Mouse (Mus musculus): ENCODE measurements around the gene Cacng8. TPM values are rescaled to one million over a fixed set of nuclear protein-coding genes. Genes with fewer than 3 reads are reported as not detected.
A peak's percentile ranks its signal among the peaks of the same experiment; 100 is the strongest.

Cacng8 gene
- polyA plus RNA-seq, 1 experiment = 0.11 TPM

DNA sequence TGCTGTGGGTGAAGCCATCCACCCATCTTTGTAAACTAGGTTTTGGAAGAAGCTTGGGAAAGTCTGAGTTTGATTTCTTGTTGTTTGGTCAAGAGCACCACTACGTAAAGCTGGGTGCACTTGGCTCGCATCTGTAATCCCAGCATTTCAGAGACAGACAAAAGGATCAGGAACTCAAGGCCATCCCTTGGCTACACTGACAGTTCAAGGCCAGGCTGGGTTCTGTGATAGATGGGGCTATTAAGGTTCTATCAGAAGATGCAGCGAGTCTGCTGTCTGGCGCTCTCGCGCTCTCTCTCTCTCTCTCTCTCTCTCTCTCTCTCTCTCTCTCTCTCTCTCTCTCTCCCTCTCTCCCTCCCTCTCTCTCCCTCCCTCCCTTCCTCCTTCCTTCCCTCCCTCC, 35.6 kb upstream of the Cacng8 start:
- no peak for DNase-seq
- Histone ChIP-seq H3K27me3 (replicated peaks; ENCODE audit: control insufficient read depth, insufficient read depth, low read length) (no peaks in the 10 kb centered on the region), H3K36me3 (ENCODE audit: control insufficient read depth, insufficient read depth, low read length) (no peaks in the 10 kb centered on the region), H3K4me3 (ENCODE audit: insufficient read depth, low read depth, low read length) (no peak overlapping the region), H3K27ac (ENCODE audit: insufficient read depth, low read depth, low read length) (no peak overlapping the region), H3K4me1 (ENCODE audit: control insufficient read depth, insufficient read depth, low read length) (no peaks in the 10 kb centered on the region)
- WGBS = 88% methylated on average over 6 of the region's 6 CpGs
- TF ChIP-seq CTCF (conservative IDR thresholded peaks at IDR 0.05; ENCODE audit: insufficient read depth, insufficient read length, low read depth, low read length) = no peak
- no peak for TF ChIP-seq POLR2A (IDR thresholded peaks at IDR 0.05; ENCODE audit: low read depth, low read length)

DNA sequence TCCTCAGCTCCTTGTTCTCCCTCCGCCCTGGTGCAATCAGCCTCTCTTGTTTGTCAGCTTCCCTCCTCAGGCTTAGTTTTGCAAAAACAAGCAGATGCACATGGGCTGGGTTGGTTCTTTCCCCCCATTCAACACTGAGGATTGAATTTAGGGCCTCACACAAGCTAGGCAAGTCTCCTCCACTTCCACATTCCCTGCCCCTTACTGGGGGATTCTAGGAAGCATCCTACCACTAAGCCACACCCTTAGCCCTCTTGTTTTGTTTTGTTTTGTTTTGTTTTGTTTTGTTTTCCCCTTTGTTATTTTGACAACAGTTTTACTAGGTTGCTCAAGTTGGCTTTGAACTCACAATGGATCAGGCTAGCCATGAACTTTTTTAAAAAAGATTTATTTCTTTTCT, 29.8 kb upstream of the Cacng8 start:
- Histone ChIP-seq H3K4me3 (ENCODE audit: insufficient read depth, low read depth, low read length) (no peak overlapping the region), H3K27me3 (replicated peaks; ENCODE audit: control insufficient read depth, insufficient read depth, low read length) (no peaks in the 10 kb centered on the region), H3K36me3 (ENCODE audit: control insufficient read depth, insufficient read depth, low read length) (no peaks in the 10 kb centered on the region), H3K27ac (ENCODE audit: insufficient read depth, low read depth, low read length) (no peak overlapping the region), H3K4me1 (ENCODE audit: control insufficient read depth, insufficient read depth, low read length) (no peaks in the 10 kb centered on the region)
- WGBS = 91% methylated on average over 1 of the region's 1 CpGs
- TF ChIP-seq POLR2A (IDR thresholded peaks at IDR 0.05; ENCODE audit: low read depth, low read length) (no peak), CTCF (conservative IDR thresholded peaks at IDR 0.05; ENCODE audit: insufficient read depth, insufficient read length, low read depth, low read length) (no peak)
- no peak for DNase-seq

DNA sequence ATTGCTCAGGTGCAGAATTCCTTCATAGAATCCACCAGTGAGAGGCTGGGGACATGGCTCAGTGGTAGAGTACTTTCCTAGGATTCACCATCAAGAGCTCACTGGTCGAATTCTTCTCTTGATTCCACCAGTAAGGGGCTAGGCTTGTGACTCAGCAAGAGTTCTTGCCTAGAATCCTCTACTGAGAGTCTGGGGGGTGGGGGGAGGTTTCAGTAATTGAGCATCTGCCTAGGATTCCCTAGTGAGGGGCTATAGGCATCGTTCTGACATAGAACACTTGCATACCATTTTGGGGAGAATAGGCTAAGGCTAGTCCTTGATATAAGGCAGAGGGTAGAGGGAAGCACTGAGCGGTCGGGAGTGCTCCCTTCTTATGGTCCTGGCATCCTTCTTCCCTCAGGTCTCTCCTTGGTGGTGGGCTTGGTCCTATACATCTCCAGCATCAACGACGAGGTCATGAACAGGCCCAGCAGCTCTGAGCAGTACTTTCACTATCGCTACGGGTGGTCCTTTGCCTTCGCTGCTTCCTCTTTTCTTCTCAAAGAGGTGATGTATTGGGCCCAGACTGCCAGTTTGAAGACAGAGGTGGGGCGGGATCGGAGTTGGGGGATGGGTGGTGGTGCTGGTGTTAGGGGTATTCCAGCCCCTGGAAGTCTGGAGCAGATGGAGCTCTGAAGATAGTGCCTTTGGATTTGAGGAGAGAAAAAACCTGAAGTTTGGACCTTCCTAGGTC, 24.8 kb upstream of the Cacng8 start:
- whole genome bisulfite sequencing = 73% methylated on average over 11 of the region's 11 CpGs

DNA sequence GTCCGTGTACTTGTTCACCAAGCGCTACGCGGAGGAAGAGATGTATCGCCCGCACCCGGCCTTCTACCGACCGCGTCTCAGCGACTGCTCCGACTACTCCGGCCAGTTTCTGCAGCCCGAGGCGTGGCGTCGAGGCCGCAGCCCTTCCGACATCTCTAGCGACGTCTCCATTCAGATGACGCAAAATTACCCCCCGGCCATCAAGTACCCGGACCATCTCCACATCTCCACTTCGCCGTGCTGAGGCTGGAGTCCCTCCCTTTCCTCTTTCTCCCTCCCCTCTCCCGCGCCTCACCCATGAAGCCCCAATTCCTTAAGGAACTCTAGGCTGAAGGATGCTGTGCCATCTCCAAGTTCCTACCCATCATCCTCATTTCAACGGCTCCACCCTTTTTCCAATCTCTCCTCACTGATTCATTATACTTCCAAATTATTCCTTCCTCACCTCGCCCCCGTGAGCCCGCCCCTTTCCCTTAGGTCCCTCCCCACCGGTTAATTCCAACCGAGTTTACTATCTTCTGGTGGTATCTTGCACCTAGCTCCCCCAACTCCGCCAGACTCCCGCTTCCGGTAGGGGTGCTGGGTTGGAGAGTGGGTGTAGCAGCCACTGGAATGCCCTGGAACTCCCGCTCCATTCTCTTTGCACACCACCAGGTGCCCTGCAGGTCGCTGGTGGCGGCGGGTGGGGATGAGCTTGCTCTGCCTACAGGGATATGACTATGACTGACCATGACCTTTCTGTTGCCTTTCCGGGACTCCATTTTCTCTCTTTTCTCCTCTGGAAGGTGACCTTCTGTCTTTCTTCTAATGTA, 23.6 kb upstream of the Cacng8 start:
- 16% methylated on average over 42 of the region's 42 CpGs for WGBS
- TF ChIP-seq POLR2A (IDR thresholded peaks at IDR 0.05; ENCODE audit: low read depth, low read length) (no peak), CTCF (conservative IDR thresholded peaks at IDR 0.05; ENCODE audit: insufficient read depth, insufficient read length, low read depth, low read length) (no peak)
- no peak overlapping the region for H3K27ac ChIP-seq (ENCODE audit: insufficient read depth, low read depth, low read length)
- H3K36me3 ChIP-seq (ENCODE audit: control insufficient read depth, insufficient read depth, low read length) = no peaks in the 10 kb centered on the region
- peak overlapping the region; percentile 35 for H3K4me3 ChIP-seq (ENCODE audit: insufficient read depth, low read depth, low read length)
- no peaks in the 10 kb centered on the region for H3K4me1 ChIP-seq (ENCODE audit: control insufficient read depth, insufficient read depth, low read length)
- no peaks in the 10 kb centered on the region for H3K27me3 ChIP-seq (replicated peaks; ENCODE audit: control insufficient read depth, insufficient read depth, low read length)
- DNase-seq = no peak

More for the DNA sequence above, 24.8 kb upstream of the Cacng8 start:
- H3K36me3 ChIP-seq (ENCODE audit: control insufficient read depth, insufficient read depth, low read length) = no peaks in the 10 kb centered on the region
- no peaks in the 10 kb centered on the region for H3K4me1 ChIP-seq (ENCODE audit: control insufficient read depth, insufficient read depth, low read length)
- H3K4me3 ChIP-seq (ENCODE audit: insufficient read depth, low read depth, low read length) = no peak overlapping the region
- TF ChIP-seq POLR2A (IDR thresholded peaks at IDR 0.05; ENCODE audit: low read depth, low read length) (no peak), CTCF (conservative IDR thresholded peaks at IDR 0.05; ENCODE audit: insufficient read depth, insufficient read length, low read depth, low read length) (no peak)
- DNase-seq = no peak
- H3K27ac ChIP-seq (ENCODE audit: insufficient read depth, low read depth, low read length) = no peak overlapping the region
- H3K27me3 ChIP-seq (replicated peaks; ENCODE audit: control insufficient read depth, insufficient read depth, low read length) = no peaks in the 10 kb centered on the region

DNA sequence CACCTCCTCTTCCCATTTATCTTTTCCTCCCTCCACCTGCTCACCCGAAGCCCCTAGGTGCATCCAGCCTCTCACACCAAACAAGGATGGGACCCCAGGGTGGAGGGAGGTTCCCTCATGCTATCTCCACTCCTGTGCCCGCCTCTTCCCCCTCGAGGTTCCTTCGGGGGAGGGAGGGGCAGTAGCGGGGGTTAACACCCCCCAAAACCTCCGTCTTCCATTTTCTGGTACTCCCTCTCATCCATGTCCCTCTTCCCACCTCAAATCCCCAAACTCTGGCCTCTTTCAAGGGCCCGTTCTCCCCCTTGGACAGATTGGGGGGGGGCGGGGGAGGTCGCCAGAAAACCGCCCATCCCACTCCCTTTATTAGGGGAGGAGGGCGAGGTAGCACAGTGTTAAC, 22.9 kb upstream of the Cacng8 start:
- no peak for DNase-seq
- no peaks in the 10 kb centered on the region for H3K4me1 ChIP-seq (ENCODE audit: control insufficient read depth, insufficient read depth, low read length)
- no peak for TF ChIP-seq POLR2A (IDR thresholded peaks at IDR 0.05; ENCODE audit: low read depth, low read length)
- TF ChIP-seq CTCF (conservative IDR thresholded peaks at IDR 0.05; ENCODE audit: insufficient read depth, insufficient read length, low read depth, low read length) = no peak
- H3K4me3 ChIP-seq (ENCODE audit: insufficient read depth, low read depth, low read length) = peak overlapping the region; percentile 10; the same call in 1 of the 2 replicates
- H3K27me3 ChIP-seq (replicated peaks; ENCODE audit: control insufficient read depth, insufficient read depth, low read length) = no peaks in the 10 kb centered on the region
- 6% methylated on average over 11 of the region's 11 CpGs for WGBS
- H3K27ac ChIP-seq (ENCODE audit: insufficient read depth, low read depth, low read length) = no peak overlapping the region
- H3K36me3 ChIP-seq (ENCODE audit: control insufficient read depth, insufficient read depth, low read length) = no peaks in the 10 kb centered on the region

DNA sequence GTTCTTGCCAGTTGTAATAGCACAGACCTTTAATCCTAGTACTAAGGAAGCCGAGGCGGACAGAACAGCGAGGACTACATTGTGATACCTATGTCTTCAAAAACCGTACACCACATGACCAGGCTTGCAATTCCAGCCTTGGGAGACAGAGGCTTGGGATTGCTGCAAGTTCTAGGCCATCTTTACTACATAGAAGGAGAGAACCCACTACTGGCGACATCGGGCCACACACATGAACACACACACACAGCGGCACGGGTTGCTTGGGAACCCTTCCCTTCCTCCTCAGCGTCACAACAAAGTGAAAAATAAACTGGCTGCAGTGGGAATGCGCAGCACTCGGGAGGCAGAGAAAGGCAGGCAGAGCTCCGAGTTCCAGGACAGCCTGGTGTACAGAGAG, 22.2 kb upstream of the Cacng8 start:
- Histone ChIP-seq H3K4me1 (ENCODE audit: control insufficient read depth, insufficient read depth, low read length) (no peaks in the 10 kb centered on the region), H3K27me3 (replicated peaks; ENCODE audit: control insufficient read depth, insufficient read depth, low read length) (no peaks in the 10 kb centered on the region), H3K27ac (ENCODE audit: insufficient read depth, low read depth, low read length) (no peak overlapping the region), H3K4me3 (ENCODE audit: insufficient read depth, low read depth, low read length) (no peak overlapping the region), H3K36me3 (ENCODE audit: control insufficient read depth, insufficient read depth, low read length) (no peaks in the 10 kb centered on the region)
- 45% methylated on average over 12 of the region's 12 CpGs for WGBS
- no peak for DNase-seq
- TF ChIP-seq POLR2A (IDR thresholded peaks at IDR 0.05; ENCODE audit: low read depth, low read length) (no peak), CTCF (conservative IDR thresholded peaks at IDR 0.05; ENCODE audit: insufficient read depth, insufficient read length, low read depth, low read length) (no peak)

DNA sequence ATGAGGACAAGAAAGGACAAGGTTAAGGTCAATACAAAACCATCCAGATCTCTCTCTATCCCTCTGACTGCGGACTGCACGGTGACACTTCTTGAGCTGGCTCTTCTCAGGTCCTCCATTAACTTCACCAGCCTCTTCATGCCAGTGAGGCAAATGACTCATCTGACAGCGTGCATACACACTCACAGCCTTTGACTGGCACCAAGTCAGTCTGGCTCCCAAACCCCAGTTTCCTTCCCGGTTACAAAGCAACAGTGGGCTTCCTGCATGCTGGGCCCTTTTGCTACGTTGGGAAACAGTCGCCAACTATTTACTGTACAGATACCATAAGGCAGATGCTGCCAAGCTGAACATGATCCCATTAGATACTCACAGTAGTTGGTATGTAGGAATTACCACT, 21.3 kb upstream of the Cacng8 start:
- TF ChIP-seq CTCF (conservative IDR thresholded peaks at IDR 0.05; ENCODE audit: insufficient read depth, insufficient read length, low read depth, low read length) (no peak), POLR2A (IDR thresholded peaks at IDR 0.05; ENCODE audit: low read depth, low read length) (no peak)
- H3K27me3 ChIP-seq (replicated peaks; ENCODE audit: control insufficient read depth, insufficient read depth, low read length) = no peaks in the 10 kb centered on the region
- H3K36me3 ChIP-seq (ENCODE audit: control insufficient read depth, insufficient read depth, low read length) = no peaks in the 10 kb centered on the region
- DNase-seq = no peak
- H3K27ac ChIP-seq (ENCODE audit: insufficient read depth, low read depth, low read length) = no peak overlapping the region
- 76% methylated on average over 6 of the region's 6 CpGs for WGBS
- no peaks in the 10 kb centered on the region for H3K4me1 ChIP-seq (ENCODE audit: control insufficient read depth, insufficient read depth, low read length)
- H3K4me3 ChIP-seq (ENCODE audit: insufficient read depth, low read depth, low read length) = no peak overlapping the region
